Mouse (Mus musculus): Measurements from ENCODE around the gene Gm11541.

DNA sequence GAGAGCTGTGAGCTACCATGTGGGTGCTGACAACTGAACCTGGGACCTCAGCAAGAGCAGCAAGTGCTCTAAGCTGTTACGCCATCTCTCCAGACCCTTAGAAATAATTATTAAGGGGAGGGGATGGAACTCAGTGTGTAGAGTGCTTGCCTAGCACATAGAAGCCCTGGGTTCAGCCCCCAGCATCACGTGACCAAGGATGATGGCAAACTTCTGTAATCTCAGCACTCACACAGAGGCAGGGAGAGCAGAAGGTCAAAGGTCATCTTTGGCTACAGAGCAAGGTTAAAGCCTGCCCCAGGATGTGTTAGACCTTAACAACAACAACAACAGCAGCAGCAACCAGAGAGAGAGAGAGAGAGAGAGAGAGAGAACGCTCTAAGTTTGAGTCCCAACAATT, 24.2 kb upstream of the Gm11541 start:
- no peak for TF ChIP-seq GATA1 (IDR thresholded peaks at IDR 0.05; ENCODE audit: low read length)
- no peak for TF ChIP-seq TAL1 (IDR thresholded peaks at IDR 0.05; ENCODE audit: low read length)
